Mouse (Mus musculus) brain, embryonic 14.5 days (tissue): Measurements from ENCODE around the gene Olfr1062.
A peak's percentile ranks its signal among the peaks of the same experiment; 100 is the strongest.

Experiments used
- CTCF ChIP-seq: fragments of 200-500 bp; IDR thresholded peaks from 2 replicates; pipeline ENCODE4 v1.5.1; 2012; ENCODE audit warnings: inconsistent platforms, mild to moderate bottlenecking, moderate library complexity, borderline replicate concordance; ENCODE audit not compliant: insufficient read depth, insufficient read length; ENCODE audit errors: extremely low read depth
- POLR2A ChIP-seq: fragments of 200-500 bp; IDR thresholded peaks from 2 replicates; pipeline ENCODE4 v1.6.1; 2012; ENCODE audit warnings: mild to moderate bottlenecking, inconsistent platforms, borderline replicate concordance; ENCODE audit not compliant: poor library complexity, insufficient read depth, insufficient read length, severe bottlenecking; ENCODE audit errors: extremely low read depth

DNA sequence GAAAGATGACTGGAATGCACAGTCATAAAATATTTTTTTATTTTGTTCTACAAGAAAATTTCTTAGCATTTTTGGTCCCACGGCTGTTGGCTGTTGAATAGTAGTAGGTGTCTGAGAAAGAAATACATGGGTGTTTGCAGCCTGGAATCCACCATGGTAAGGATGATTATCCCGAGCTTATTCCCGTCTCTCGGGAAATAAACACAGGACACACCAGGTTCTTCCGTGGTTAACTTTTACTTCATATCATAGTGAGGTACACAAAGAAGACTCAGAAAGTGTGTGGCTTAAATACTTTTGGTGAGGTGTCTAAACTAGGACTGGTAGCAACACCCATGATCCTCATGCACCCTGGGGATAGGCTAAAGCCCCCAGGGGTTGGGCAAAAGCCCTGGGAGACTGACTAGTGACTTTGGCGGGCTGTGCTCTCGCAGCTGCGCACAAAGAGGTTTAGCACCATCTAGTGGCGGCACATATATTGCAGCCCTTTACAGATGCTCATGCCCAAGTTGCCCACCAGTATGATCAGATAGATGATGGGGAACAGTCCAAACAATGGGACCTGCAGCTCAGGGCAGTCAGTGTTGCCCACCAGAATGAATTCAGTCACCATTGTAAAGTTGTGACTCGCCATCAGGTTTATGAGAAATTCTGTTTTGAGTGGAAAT, 38.0 kb upstream of the Olfr1062 start:
- TF ChIP-seq CTCF (peak; percentile 70), POLR2A (no peak)
